Mouse (Mus musculus) fat pad, adult 2 months (tissue): Measurements from ENCODE around the gene Dlec1.

Experiments used
- DNase-seq: peaks from one replicate; pipeline ENCODE4 v3.0.0-alpha.2; 2011; ENCODE audit warnings: low read depth, low spot score; ENCODE audit errors: extremely low read depth

Gene Dlec1

GRCm38 (mm10) chr9:119130692-119131091 lies 28.4 kb downstream of the Dlec1 start:
- DNase-seq, result no peak

GRCm38 (mm10) chr9:119138836-119139235 lies 36.6 kb downstream of the Dlec1 start:
- no peak for DNase-seq

- DNase-seq, result no peak
These were observed 39.8 kb downstream of the Dlec1 start for GRCm38 (mm10) chr9:119142066-119142465.

- DNase-seq, result no peak
These were observed 41.1 kb downstream of the Dlec1 start for GRCm38 (mm10) chr9:119143372-119143771.

GRCm38 (mm10) chr9:119144696-119145095 lies 42.4 kb downstream of the Dlec1 start:
- no peak for DNase-seq

- DNase-seq, result no peak
These were observed 42.9 kb downstream of the Dlec1 start for GRCm38 (mm10) chr9:119145137-119145536.

- DNase-seq, result no peak
These were observed 43.4 kb downstream of the Dlec1 start for GRCm38 (mm10) chr9:119145638-119146037.

GRCm38 (mm10) chr9:119146098-119146770 lies 44.0 kb downstream of the Dlec1 start:
- DNase-seq, result no peak

GRCm38 (mm10) chr9:119149601-119150000 lies 47.3 kb downstream of the Dlec1 start:
- no peak for DNase-seq

- no peak for DNase-seq
These were observed 49.5 kb downstream of the Dlec1 start for GRCm38 (mm10) chr9:119151751-119152150.

GRCm38 (mm10) chr9:119155416-119155815 lies 53.1 kb downstream of the Dlec1 start:
- DNase-seq, result no peak

- DNase-seq, result peak; percentile 42
These were observed 53.5 kb downstream of the Dlec1 start for GRCm38 (mm10) chr9:119155826-119156225.

GRCm38 (mm10) chr9:119156278-119157201 lies 54.3 kb downstream of the Dlec1 start, which contains the start of gene Acaa1b:
Acaa1b (minus strand) TSS chr9:119157093.
- DNase-seq, result peak; percentile 58

GRCm38 (mm10) chr9:119158861-119159260 lies 56.6 kb downstream of the Dlec1 start, which contains the start of gene Gm47289:
Gm47289 (plus strand) TSS chr9:119159161.
- no peak for DNase-seq

GRCm38 (mm10) chr9:119160689-119161088 lies 58.4 kb downstream of the Dlec1 start:
- DNase-seq, result peak; percentile 68

- DNase-seq, result peak; percentile 39
These were observed 62.5 kb downstream of the Dlec1 start for GRCm38 (mm10) chr9:119164743-119165142.

- peak; percentile 55 for DNase-seq
These were observed 63.3 kb downstream of the Dlec1 start for GRCm38 (mm10) chr9:119165548-119165947.

- no peak for DNase-seq
These were observed 65.3 kb downstream of the Dlec1 start for GRCm38 (mm10) chr9:119167608-119168007.

- no peak for DNase-seq
These were observed 77.0 kb downstream of the Dlec1 start for GRCm38 (mm10) chr9:119179292-119179691.

GRCm38 (mm10) chr9:119181241-119181728 lies 79.0 kb downstream of the Dlec1 start:
- no peak for DNase-seq

GRCm38 (mm10) chr9:119192202-119192990 lies 90.1 kb downstream of the Dlec1 start:
- peak; percentile 8 for DNase-seq
